Mouse (Mus musculus) adrenal gland, adult 8-10 months (tissue): Measurements from ENCODE around the gene Avpi1. TPM values are rescaled to one million over a fixed set of nuclear protein-coding genes. Genes with fewer than 3 reads are reported as not detected.
"Not testable (repeated sequence)": the region's sequence is repeated elsewhere in the genome, so short reads cannot be mapped to it uniquely, and the experiment has no call there.

Experiments used
- DNase-seq: peaks from one replicate; pipeline ENCODE4 v3.0.0; 2022
- total RNA-seq, 4 experiments: library from RNA; stranded (reverse); gene quantifications; 2 replicates each; pipeline ENCODE4 v1.2.4; 2022

The Avpi1 gene
- total RNA-seq, 4 experiments from 2014 or later, result 53.5 to 107 (median 73.9) TPM

DNA sequence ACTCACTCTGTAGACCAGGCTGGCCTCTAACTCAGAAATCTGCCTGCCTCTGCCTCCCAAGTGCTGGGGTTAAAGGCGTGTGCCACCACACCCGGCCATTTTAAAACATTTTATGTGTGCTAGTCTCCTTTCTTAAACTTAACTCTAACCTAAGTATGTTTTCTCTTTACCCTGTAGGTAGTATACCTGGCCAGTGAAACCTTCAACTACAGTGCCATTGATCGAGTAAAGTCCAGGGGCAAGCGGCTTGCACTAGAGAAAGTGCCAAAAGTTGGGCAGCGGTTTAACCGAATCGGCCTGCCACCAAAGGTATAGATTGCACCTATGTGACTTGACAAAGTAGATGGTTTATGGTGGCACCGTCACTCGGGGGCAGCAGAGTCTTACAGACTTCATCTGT is 24.2 kb downstream of the Avpi1 start:
- no peak for DNase-seq

- no peak for DNase-seq
These were observed 29.5 kb downstream of the Avpi1 start for GRCm38 (mm10) chr19:42099406-42099805.

DNA sequence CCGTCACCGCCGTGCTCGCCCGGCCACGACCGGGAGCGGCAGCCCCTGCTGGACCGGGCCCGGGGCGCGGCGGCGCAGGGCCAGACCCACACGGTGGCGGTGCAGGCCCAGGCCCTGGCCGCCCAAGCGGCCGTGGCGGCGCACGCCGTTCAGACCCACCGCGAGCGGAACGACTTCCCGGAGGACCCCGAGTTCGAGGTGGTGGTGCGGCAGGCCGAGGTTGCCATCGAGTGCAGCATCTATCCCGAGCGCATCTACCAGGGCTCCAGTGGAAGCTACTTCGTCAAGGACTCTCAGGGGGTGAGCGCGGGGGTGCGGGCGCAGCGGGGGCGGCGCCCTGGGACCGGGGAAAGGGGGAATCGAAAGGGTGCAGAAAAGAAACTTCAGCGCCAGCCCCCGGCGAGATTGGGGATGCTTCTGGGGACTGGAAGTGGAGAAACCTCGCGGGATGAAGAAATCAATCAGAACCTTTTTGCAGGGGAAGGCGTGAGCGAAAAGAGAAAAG is 38.2 kb downstream of the Avpi1 start:
- no peak for DNase-seq

DNA sequence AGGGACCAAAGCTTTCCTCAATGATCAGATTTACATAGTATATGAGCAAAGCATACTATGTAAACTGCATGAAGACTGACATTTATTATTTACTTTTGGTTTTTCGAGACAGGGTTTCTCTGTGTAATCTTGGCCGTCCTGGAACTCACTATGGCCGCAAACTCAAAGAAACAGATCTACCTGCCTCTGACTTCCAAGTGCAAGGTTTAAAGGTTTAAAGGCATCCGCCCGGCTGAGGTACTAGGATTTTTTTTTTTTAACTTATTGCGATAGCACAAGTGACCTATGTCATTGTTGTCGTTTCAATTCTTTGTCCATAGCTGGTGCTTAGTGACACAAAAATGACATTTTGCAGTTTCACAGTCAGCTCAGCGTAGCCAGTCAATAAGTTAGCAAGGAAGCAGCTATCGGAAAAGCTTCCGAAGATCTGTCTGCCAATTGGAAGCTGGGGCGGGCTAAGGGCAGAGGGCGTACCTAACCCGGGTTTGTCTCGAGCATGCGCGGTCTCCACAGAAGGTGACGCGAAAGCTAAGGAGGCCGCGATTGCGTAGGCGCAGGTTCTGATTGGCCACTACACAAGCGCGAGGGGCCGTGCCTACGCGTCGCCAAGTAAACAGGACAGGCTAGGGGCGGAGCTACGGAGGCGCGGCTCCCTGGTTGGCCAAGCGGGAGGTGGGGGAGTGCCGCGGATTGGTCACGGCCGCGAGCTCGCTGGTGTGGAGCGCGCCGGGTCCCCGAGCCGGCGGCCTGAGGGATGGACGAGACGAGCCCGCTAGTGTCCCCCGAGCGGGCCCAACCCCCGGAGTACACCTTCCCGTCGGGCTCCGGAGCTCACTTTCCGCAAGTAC is 38.9 kb downstream of the Avpi1 start, which contains the start of gene Pi4k2a:
Gene Pi4k2a (plus strand): TSS at position 723 of the 848 bp plus-strand sequence.
- DNase-seq, result peak; percentile 100

- no peak for DNase-seq
These were observed 39.6 kb downstream of the Avpi1 start for GRCm38 (mm10) chr19:42089103-42089747.

- DNase-seq, result peak; percentile 83
These were observed 42.7 kb downstream of the Avpi1 start, which contains the start of gene Morn4 for GRCm38 (mm10) chr19:42086166-42086565. TSS of gene Morn4 (minus strand) at chr19:42086357.

DNA sequence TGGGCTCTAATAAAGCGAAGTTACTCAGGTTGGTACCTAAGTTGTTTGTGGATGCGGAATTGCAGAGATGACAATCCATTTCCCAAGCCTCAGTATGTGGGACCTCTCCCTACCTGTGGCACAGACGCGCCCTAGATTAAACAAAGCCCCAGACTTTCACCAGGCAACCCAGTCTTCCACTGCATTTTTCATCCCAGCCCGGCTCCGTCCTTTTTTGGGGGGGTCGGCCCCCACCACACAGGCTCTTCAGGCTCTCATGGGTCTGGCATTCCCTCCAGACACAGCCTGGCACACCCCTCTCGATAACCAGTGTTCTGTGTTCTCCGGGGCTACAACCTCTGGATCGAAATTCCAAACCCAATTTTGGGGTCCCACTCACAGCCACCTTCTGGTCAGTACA is 43.2 kb downstream of the Avpi1 start:
- no peak for DNase-seq

GRCm38 (mm10) chr19:42081613-42082012 is 47.2 kb downstream of the Avpi1 start:
- DNase-seq, result not testable (repeated sequence)

GRCm38 (mm10) chr19:42080469-42080868 is 48.4 kb downstream of the Avpi1 start:
- no peak for DNase-seq

GRCm38 (mm10) chr19:42079950-42080349 is 48.9 kb downstream of the Avpi1 start:
- DNase-seq, result no peak

GRCm38 (mm10) chr19:42079006-42079405 is 49.9 kb downstream of the Avpi1 start:
- no peak for DNase-seq

DNA sequence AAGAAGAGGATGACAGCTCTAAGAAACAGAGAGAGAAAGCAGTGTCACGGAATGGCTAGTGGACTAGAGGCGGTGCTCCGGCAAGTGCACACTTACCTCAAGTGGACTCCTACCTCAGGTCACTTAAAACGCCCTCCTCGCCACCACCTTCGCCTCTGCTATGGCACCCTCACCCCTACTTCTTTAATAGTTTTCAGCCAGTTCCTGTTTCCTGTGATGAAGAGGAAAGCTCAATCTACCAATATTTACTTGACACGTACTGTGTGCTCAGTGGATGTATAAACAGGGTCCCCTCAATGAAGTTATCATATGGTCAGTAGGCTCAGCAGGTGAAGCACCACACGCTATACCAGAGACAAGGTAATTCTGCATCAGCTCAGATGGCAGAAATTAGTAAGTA is 50.3 kb downstream of the Avpi1 start:
- no peak for DNase-seq

- no peak for DNase-seq
These were observed 52.9 kb downstream of the Avpi1 start for GRCm38 (mm10) chr19:42075992-42076391.

DNA sequence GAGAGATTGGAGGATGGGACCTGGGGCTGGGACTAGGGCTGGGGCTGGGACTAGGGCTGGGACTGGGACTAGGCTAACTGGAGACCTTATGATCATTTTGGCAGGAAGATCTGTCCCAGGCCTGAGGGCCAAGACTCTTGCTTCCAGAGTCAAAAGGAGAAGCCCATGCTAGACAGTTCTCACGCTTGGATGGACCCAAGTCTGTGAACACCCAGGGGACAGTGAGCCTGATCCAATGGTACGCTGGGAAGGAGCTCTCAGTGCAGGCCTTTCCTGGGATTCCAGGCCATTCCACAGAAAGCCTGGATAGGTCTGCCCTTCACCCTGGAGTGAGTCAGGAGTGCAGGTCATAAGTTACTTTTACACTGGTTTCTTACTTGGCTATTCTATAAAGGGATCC is 53.8 kb downstream of the Avpi1 start:
- no peak for DNase-seq

Other genes with a start within 250 kb of the Avpi1 start
- gene Rrp12, start 232.9 kb downstream of the Avpi1 start, total RNA-seq, result 10 to 100 TPM; 15.8 to 17.9 (median 17.0) TPM
- gene Pgam1, start 217.1 kb downstream of the Avpi1 start, total RNA-seq, result 100 to 1,000 TPM; 650 to 931 (median 818) TPM
- gene Exosc1, start 195.6 kb downstream of the Avpi1 start, total RNA-seq, result 10 to 100 TPM; 26.6 to 34.0 (median 30.8) TPM
- gene Zdhhc16, start 195.6 kb downstream of the Avpi1 start, total RNA-seq, result 10 to 100 TPM; 29.5 to 40.7 (median 34.8) TPM
- 10 to 100 TPM; 25.4 to 36.3 (median 29.7) TPM for gene Mms19, start 147.9 kb downstream of the Avpi1 start, total RNA-seq
- gene Ubtd1, start 147.3 kb downstream of the Avpi1 start, total RNA-seq, result 10 to 100 TPM; 17.2 to 23.2 (median 21.2) TPM
- gene Ankrd2, start 93.1 kb downstream of the Avpi1 start, total RNA-seq, result 1 to 10 TPM in 1 of 4 experiments, under 1 TPM in 2, not detected in 1; 0.27 to 1.3 (median 0.42) TPM
- 10 to 100 TPM in 2 of 4 experiments, 1 to 10 TPM in 2; 2.8 to 17.4 (median 9.1) TPM for gene Hoga1, start 83.4 kb downstream of the Avpi1 start, total RNA-seq
- gene 4933411K16Rik, start 76.8 kb downstream of the Avpi1 start, total RNA-seq, result 1 to 10 TPM in 2 of 4 experiments, under 1 TPM in 2; 0.58 to 3.5 (median 1.5) TPM
- gene Morn4, start 42.7 kb downstream of the Avpi1 start, total RNA-seq, result 10 to 100 TPM in 3 of 4 experiments, 1 to 10 TPM in 1; 9.1 to 25.1 (median 19.8) TPM
- 10 to 100 TPM; 78.8 to 81.8 (median 80.4) TPM for gene Pi4k2a, start 38.6 kb downstream of the Avpi1 start, total RNA-seq
- gene Marveld1, start 18.3 kb upstream of the Avpi1 start, total RNA-seq, result 10 to 100 TPM; 35.2 to 56.5 (median 47.4) TPM
- gene Zfyve27, start 34.9 kb upstream of the Avpi1 start, total RNA-seq, result 10 to 100 TPM; 53.2 to 70.1 (median 61.8) TPM
- gene Sfrp5, start 73.2 kb upstream of the Avpi1 start, total RNA-seq, result 10 to 100 TPM in 2 of 4 experiments, 1 to 10 TPM in 2; 3.4 to 25.0 (median 13.1) TPM
- 1 to 10 TPM; 1.2 to 2.1 (median 1.6) TPM for gene Golga7b, start 118.5 kb upstream of the Avpi1 start, total RNA-seq